ENCODE assay signal across 1 mouse cellular context in the genomic region with DNA sequence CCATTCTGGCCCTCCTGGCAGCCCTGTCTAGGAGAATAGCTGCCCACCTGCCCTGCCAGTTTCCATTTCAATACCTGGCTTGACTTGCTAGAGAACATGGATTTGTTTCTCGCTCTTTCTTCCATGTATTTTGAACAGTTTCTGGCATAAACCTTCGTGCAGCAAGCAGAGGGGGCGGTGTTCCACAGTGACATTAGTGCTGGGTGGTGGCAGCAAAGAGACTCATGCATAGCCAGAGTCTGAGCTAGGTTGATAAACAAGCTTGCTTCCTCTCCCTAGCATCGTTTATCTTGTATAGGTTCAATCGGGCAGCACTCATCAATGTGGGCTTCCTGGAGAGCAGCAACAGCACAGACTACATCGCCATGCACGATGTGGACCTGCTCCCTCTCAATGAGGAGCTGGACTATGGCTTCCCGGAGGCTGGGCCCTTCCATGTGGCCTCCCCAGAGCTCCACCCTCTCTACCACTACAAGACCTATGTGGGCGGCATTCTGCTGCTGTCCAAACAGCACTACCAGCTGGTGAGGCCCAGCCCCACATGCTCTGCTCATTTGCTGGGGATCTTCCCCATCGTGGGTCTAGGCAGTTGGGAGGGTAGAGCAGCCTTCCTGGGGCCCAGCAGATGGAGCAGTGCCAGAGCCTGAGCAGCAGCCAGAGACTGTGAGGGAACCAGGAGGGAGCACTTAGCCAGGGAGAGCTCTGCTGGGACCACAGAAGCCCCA.
TF ChIP-seq lines count a peak whose summit lies in the region.

No protein-coding gene starts in this region.

TF ChIP-seq in MEL, 35 proteins besides CTCF, POLR2A, EP300 and RAD21:
- TF ChIP-seq HCFC1 (IDR thresholded peaks at IDR 0.05; ENCODE audit: low read depth, low read length) (no peak), SMC3 (IDR thresholded peaks at IDR 0.05; ENCODE audit: low read depth, low read length) (no peak), ZC3H11A (IDR thresholded peaks at IDR 0.05; ENCODE audit: low read depth, low read length) (no peak), USF2 (IDR thresholded peaks at IDR 0.05; ENCODE audit: borderline replicate concordance in 1 of 2, insufficient read depth in 1 of 2, low read depth in 1 of 2, low read length in 2 of 2) (no peak), POLR2AphosphoS2 (IDR thresholded peaks at IDR 0.05; ENCODE audit: low read length) (no peak), MAFK (IDR thresholded peaks at IDR 0.05; ENCODE audit: borderline replicate concordance, low read depth, low read length) (no peak), CHD2 (IDR thresholded peaks at IDR 0.05; ENCODE audit: low read length) (no peak), RCOR1 (IDR thresholded peaks at IDR 0.05; ENCODE audit: low read depth, low read length) (no peak), ELF1 (IDR thresholded peaks at IDR 0.05; ENCODE audit: low read depth, low read length) (no peak), MXI1 (IDR thresholded peaks at IDR 0.05; ENCODE audit: low read depth, low read length) (no peak), ETS1 (IDR thresholded peaks at IDR 0.05; ENCODE audit: low read depth, low read length) (no peak), ZNF384 (IDR thresholded peaks at IDR 0.05; ENCODE audit: low read depth, low read length) (no peak), NELFE (IDR thresholded peaks at IDR 0.05; ENCODE audit: low read depth, low read length) (no peak), TBP (IDR thresholded peaks at IDR 0.05; ENCODE audit: low read depth, low read length) (no peak)
TF ChIP-seq in MEL: peak in this region for 0.
